Mouse (Mus musculus): ENCODE data around the gene Tff3.

Tff3 gene

DNA sequence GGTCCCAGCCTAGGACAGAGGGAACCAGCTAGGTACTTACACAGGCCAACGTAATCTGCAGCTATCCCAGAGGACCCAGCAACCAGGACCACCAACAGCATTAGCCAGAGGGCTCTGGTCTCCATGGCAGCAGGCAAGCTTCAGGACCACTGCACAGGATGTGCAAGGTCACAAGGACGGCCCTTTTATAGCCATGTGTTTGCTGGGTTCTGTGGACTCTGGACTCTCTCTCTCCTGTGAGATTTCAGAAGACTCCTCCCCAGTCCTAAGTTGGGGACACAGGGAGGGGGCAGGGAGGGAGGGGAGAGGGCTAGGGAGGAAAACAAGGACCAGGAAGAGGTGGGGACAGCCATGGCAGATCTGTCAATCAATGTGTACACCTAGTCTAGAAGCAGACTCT lies at the start of gene Tff3:
Gene Tff3, minus strand, starts transcription at position 195 of the 400 bp plus-strand sequence.
- peak in 1 of 2 experiments; percentile 9 for DNase-seq

DNA sequence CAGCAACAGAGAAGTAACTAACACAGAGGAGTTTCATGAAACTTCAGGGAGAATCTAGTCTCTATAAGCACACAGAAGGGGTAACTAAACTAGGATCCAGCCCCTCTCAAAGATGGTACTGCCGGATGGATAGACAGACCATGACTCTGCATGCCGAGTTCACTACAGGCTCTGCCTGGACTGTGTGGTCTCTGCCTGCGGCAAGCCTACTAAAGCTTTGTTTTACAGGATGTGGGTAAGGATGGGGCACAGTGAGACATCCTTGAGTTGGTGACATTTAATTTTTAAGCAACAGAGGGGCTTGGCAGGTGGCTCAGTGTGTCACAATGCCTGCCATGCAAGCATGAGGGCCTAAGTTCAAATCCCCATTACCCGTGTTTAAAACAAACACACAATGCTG lies 46.9 kb upstream of the Tff3 start:
- no peak for DNase-seq

DNA sequence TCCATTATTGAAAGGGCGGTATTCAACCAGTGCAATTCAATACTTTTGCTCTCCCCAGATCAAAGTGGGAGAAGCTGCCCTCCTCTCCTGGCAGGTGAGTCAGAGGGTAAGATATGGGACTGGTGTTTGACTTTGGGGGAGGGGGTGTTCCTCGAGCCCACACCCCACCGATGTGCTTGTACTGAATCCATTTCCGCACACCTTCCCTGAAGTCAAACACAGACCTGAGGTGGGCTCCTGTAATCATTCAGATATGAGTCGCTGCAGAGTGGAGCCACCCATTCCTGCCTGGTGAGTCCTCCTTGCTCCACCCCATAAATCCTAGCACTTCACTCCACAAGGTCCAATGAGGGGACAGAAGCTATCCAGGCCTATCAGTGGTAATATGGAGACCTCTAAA lies 40.4 kb upstream of the Tff3 start:
- DNase-seq: no peak

DNA sequence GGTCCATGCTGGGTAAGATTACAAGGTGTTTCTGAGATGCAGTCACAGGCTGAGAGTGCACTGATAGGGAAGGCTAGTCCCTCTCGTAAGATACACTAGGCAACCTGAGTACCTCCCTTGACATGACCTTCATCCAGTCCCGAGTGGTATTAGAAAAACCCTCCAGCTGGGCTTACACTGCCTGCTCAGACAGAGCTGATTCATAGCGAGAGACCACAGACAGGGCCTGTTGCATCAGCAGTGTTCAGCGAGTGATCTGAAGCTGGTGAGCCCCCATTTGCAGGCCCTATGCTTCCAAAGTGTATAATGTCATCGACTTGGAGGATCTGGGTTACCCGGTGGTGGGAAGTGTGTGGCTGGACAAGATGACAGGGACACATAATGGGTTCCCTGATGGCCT lies 35.7 kb upstream of the Tff3 start, which contains the start of gene Tff1:
Gene Tff1, minus strand, starts transcription at position 151 of the 400 bp plus-strand sequence.
- DNase-seq: no peak

DNA sequence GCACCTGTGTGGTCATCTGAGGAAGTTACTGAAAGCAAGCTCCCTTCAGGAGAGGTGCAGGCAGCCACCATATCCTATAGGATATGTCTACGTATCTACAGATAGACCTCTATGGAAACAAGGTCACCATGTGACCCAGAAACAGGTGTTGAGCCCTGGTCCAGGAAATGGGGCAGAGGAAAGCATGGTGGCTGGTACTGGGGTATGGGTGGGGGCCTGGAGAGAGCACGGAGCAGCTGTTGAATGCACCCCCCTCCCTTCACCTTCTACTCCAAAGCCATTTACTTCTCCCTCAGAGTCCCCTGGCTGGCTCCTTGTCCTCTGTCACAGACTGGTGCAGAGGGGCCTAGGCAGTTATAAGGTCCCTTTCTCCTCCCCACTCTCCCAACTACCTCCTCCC lies 34.4 kb upstream of the Tff3 start:
- no peak for DNase-seq

DNA sequence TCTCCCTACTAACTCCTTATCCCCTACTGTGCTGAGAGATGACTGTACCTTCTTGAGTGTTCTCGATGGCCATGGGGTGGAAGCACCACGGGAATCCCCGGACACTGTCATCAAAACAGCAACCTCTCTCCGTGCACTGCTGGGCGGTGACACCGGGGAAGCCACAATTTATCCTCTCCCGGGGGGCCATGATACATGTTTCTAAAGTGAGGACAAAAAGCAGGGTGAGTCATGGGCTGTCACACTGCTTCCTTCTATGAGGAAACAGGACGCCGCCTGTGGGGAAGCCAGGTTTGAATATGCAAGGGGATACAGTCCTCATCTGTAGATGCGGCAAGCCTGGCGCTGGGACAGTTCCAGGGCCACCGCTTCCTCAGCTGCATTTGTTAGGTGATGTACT lies 33.2 kb upstream of the Tff3 start:
- no peak for DNase-seq

DNA sequence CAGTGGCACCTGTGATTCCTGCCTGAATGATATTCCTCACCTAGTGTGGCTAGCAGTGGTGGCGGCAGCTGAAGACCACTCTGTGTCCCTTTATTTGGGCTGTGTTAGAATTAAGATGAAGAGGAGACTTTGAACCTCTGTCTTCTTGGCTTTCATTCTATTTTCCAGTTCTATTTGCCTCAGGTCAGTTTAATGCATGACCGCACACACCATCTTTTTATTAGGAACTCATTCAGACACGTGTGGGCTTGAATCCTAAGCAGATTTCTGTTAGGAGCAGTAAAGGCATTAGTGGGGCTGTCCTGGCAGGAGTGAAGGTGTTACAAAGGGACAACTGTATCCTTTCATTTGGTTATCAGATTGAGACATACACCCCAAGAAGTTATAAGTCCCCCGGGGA lies 30.8 kb upstream of the Tff3 start:
- DNase-seq: no peak

DNA sequence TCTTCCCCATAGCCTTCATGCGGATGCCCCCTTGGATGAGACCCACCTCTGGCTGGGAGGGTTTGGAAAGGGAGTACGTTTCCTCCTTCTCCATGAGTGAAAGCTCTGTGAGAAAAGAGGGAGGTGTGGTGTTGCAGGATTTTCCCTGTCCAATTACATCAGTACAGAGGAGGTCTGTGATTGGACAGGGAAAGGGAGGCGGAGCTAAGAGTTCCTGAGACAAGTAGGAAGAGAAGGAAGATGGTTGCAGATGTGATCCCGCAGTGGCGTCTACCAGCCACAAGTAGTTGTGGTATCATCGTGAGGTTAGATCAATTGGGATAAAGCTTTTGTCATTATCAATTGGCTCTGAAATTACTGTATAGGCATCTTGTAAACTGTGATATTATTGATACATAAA lies 28.5 kb upstream of the Tff3 start:
- no peak for DNase-seq

DNA sequence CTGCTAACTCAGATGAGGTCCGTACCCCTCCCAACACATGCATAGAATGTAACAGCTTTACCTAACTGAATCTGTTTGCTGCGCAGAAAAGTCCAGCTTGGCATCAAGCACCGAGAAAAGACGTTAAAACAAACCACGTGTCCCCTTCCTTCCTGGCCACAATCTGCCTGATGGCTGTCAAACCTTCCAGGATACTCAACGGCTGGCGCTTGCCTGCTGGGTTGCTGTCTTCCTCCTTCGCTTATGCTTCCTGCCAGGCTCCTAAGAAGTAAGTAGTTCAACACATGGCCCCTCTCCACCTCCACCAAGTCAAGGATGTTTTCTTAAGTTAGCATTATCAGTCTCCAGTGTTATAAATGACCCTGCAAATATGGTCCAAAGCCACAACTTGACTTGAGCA lies 24.3 kb upstream of the Tff3 start:
- DNase-seq: no peak

DNA sequence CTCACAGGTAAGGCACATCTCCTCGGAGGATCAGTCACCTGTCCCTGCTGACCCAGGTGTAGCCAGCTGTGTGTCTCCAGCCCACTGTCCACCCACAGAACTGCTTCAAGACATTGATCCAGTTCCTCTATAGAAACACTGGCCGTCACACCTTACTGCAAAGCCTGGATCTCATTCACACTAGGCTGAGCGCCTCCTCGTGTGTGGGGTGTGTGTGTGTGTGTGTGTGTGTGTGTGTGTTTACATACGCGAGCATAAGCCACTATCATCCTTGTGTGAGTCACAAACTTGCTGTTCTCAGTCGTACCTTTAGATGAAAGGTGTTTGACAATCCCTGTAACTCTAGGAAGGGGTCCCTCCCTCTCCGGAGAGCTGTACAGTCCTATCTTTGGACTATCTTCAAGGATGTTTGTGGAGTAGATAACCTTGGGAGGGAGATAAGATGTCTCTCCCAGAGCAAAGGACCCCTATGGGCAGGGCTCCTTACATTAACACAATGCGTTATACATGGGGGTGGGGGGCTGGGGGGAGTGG lies 23.6 kb upstream of the Tff3 start:
- no peak for DNase-seq

DNA sequence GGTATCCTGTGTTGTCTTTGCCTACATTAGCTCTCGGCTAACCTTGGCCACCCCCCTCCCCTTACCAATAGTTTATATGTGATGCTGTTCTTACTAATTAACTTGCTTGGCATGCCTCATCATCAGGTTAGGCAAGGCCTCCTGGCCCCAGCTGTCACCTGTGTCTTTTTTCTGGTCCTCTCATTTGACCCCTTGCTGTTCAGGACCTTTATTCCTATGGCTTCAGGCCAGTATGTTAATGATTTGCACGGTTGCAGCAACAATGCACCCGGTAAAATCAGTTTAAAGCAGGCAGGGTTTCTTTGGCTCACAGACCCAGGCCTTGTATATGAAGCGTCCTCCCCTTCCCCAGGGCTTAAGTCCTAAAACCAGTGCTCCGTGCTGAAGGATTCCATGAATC lies 23.1 kb upstream of the Tff3 start:
- no peak for DNase-seq

DNA sequence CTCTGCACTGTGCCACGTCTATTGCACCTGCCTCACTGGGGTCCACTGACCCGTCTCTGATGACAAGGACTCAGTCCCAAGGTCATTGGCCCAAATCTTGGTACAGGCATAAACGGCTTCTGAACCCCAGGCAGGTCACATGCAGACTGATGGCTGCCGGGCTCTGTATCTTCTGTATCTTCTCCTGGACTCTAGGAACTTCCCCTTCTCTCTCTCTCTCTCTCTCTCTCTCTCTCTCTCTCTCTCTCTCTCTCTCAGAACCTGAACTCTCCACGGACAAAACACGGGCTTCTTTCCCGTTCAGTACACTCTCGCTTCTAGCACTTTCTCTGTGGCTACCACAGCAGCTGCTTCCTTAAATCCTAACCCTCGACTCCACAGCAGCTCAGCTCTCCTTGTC lies 16.6 kb upstream of the Tff3 start:
- DNase-seq: no peak

DNA sequence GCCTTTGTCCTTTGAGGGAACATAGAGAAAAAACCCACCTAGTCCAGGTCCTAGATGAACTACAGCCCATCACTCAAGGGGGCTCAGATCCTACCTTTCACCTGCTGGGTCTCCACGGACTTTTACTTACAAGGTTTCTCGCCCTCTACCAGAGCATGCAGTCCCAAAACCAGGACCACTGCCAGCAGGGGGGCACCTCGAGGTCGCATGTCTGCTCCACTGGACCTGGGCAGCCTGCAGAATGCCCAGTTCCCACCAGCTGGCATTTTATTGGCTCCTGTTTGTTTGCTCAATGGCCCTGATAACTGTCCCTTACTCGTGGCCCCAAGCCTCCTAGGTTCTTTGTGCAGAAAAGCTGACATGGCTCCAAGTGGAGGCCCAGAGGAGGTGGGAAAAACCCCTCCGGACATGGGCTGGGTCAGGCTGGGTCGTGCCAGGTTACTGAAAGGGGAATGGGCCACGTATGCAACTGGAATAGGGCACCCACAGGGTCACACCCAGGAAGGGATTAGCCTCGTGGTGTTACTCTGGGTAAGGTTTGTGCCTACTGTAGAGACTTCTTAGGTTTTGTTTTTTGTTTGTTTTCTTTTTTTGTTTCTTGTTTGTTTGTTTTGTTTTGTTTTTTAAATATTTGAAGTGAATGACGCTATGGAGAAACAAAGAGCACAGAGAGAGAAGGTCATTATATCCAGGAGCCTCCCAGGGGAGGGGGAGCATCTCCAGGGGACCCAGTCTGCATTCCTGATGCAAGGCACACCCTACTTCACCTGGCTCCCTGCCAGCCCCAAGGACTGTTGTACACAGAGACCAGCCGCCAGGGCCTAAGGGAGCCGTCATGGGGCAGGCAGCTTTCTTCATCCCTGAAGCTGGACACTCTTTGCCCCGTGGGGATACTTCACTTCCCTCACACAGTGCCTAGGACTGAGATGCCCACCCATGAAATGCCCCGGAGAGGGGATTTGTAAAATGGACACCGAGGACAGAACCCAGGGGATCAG lies 14.9 kb upstream of the Tff3 start, which contains the start of gene Tff2:
Gene Tff2, minus strand, starts transcription at position 243 of the 998 bp plus-strand sequence.
- DNase-seq: no peak

DNA sequence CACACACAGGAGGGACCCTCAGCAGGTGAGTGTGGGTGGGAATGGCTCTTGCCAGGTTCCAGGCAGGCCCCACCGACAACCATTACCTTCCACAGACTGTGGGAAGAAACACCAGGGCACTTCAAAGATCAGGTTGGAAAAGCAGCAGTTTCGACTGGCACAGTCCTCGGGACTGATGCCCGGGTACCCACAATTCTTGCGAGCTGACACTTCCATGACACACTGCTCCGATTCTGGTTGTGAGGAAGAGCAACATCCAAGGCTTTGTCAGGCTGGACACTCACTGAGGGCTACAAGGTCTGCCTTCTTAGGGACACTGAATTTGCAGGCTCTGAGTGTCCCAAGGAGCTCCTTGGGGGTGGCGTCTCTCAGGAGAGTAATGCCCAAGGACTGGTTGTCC lies 12.7 kb upstream of the Tff3 start:
- no peak for DNase-seq

DNA sequence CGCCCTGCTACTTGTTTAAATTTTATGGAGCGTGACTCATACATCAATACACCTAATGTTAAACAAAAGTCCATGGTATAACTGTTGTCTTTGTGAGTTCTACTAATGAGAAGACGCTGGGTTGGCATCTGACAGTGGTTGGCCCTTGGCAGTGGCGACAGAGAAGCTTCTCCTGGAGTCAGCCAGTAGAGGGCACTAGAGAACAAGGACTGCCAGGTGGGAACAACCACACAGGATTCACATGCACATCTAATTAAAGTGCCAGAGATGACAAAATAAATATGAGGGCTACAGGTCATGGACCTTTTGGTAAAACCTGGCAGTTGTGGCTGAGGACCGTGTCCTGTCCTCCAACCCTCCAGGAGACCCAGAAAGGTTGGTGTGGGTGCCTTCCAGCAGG lies 9.0 kb upstream of the Tff3 start:
- peak; percentile 78 to 82 for DNase-seq

DNA sequence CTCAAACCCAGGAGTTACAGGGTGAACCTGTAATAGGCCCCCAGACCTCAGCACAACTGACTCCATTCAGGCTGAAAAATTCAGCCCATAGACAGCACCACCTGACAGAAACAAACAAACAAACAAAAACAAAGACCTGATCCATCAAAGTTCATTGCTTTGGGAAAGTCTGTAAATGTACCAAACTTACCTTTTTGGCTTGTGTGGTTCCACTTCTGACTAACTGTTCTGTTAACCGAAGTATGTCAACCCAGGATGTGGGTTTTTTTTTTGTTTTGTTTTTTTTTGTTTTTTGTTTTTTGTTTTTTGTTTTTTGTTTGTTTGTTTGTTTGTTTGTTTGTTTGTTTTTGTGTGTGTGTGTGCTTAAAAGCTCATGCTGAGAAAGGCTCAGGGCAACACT lies 7.4 kb upstream of the Tff3 start:
- DNase-seq: no peak

DNA sequence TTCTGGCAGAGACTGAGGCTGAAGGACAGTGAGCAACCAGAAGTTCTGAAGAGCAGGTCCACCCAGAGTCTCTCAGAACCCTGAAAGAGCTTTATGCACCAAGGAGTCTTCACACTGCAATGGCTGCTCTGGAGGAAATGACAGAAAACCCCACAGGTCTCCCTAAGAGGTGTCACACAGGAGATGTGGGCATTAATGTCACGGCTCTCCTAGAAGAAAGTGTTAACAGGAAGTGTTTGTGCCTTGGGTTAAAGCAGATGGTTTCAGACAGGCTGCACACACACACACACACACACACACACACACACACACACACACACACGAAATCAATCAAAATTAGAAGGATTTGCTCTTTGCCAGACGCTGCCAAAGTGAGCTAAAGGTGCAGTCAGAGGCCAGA lies 6.8 kb upstream of the Tff3 start:
- no peak for DNase-seq

DNA sequence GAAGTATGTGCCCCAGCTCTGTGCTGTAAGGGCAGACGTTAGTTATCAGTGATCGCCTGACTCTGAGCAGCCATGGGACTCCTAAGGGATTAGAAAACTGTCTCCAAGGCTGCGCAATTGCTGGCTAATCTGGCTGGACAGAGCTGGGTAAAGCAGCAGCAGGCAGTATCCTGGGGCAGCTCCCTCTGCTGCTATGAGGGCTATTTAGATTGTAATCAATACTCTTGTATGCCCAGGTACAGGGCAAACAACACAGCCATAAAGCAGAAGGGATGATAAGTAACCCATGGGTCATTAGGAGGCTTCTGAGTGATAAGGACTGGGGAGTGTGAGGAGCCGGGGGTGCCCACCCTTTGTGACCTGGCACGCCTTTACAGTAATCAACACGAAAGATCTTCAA lies 5.5 kb upstream of the Tff3 start:
- DNase-seq: peak in 1 of 2 experiments; percentile 8

DNA sequence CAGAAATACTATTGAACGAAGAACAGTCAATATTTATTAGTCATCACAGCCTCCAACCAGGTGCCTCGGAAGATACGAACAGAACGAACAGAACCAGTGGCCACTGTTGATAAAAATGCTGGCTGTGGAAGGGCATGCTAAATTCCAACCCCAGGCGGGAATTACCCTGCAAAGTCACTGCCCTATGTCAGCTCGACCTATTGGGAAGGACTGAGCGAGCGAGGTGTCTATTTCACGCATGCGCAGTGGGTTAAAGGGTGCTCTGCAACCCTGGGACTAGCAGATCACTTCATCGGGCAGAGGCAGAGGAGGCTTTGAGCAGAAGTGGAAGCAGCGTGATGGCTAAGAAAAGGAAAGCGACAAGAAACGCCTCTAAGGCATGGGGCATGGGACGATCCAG lies 4.3 kb upstream of the Tff3 start:
- no peak for DNase-seq

DNA sequence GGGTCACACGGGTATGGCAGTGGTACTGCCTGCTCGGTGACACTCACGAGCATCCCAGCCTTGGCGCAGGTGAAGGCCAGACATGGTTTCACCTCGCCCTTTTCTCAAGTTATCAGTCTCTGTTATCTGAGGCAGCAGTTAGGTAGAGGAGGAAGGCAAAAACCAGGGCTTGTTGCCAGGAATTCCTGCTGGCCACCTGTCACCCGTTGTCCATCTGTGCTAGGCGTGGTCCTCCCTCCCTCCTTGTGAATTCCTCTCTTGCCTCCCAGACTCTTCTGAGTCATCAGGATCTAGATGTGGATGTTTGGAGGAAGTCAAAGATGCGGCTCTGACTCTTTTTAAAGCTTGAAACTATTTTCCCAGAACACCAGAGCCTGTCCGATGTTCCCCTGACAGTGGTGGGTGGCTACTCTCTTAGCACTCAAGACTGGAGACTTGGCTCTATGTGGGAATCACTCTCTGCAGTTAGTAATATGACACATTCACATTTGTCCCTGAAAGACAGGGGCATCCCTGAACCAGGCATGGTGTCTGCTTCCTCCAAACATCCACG lies 1.9 kb upstream of the Tff3 start:
- peak; percentile 94 for DNase-seq

DNA sequence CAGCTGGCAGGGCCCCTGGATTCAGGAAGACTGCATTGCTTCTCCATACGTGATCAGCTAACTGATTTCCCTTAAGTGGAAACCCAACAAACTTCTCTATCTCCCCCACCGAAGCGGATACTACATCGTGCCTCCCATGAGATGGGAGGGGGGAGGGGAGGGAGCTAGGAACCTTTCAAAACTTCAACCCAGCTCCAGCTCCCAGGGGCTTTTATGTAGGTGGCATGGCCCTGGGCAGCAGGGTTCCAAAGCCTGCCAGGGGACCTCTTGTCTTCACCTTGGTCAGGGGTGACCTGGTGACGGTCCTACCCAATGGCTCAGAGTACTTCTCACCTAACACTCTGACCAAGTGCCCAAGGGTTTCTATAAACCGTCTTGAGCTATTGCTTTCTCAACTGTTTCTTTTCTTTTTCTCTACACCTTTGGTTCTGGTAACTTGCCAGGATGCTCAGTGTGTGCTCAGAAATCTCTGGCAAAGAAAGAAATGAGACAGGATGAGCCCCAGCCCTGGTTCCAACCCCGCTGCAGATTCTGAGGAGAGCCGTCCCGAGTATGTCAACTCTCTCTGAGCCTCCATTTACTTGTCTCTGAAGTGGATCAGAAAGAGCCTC lies 633 bp downstream of the Tff3 start:
- DNase-seq: peak; percentile 40 to 53

DNA sequence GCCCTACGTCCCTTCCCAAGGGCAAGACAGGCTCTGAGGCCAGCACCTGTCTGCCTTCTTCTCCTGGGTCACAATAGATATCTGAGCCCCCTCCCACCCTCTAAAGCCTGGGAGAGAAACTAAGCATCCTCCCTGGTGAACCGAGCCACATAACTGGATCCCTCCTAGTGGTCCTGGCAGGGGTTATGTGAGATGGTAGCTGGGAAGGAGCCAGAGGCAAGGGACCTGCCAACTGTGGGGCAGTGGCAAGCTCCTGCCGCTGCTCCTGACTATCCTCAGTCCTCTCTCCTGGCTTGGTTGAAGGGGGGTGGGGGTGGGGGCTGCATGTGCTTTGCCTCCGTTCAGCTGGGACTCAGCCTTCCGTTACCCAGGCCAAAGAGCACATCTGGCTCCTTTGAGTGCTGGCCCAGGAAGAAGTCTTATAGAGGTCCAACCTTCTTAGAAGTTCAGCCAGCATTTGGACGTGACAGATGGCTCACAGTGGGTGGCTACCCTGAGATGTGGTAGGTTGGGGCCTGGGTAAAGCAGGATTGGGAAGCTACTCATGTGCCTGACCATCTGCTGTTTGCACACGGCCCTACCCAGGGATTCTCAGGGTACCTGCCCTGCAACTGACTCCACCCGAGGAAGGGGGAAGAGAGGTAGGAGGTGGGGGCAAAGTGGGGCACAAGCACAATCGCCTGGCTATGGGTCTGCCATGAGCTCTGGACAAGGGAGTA lies 3.7 kb downstream of the Tff3 start:
- DNase-seq: peak; percentile 97 to 98

DNA sequence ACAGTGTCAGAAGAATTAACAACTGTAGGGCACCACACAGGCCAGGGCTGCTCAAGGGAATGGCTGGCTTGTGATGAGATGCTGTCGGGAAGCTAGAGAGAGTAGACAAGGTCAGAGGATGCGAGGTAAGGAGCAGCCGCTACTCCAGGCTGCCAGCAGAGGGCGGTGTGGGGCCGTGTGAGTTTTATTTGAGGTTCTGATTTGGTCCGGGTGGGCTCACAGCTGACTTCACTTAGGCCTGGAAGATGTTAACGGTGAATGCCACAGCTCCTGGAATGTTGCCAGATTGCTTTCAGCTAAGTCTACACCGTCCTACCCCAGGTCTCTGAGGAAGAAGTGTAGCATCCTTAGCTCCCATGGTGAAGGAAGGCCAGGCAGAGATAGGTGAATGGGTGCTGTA lies 7.5 kb downstream of the Tff3 start:
- DNase-seq: peak; percentile 67 to 83

Data from cerebellum, adult 18-20 months (tissue).